Mouse (Mus musculus) kidney, postnatal 0 days (tissue): ENCODE results near the gene Kank4. TPM values are rescaled to one million over a fixed set of nuclear protein-coding genes. Genes with fewer than 3 reads are reported as not detected.

Source experiments
- ATAC-seq: fragments of 200-750 bp; cut with Nextera tagmentation; replicated peaks from 2 replicates; pipeline ENCODE4 v1.8.0; 2017; ENCODE audit warnings: low read depth, moderate number of reproducible peaks, moderate TSS enrichment, moderate library complexity; ENCODE audit not compliant: low FRiP score
- DNase-seq: peaks from one replicate; pipeline ENCODE4 v3.0.0-alpha.2; 2016; ENCODE audit warnings: low spot score
- H3K27ac ChIP-seq: fragments of 300-500 bp; sonication (generic); 2 replicates; pipeline ENCODE4 v1.5.1; 2014; ENCODE audit warnings: mild to moderate bottlenecking
- H3K27me3 ChIP-seq: fragments of 300-500 bp; sonication (generic); 2 replicates; pipeline ENCODE4 v1.6.1; 2014; ENCODE audit warnings: low read length, mixed read lengths; ENCODE audit not compliant: insufficient read depth
- H3K36me3 ChIP-seq: fragments of 300-500 bp; sonication (generic); 2 replicates; pipeline ENCODE4 v1.6.1; 2014; ENCODE audit warnings: low read length, mixed read lengths; ENCODE audit not compliant: insufficient read depth
- H3K4me1 ChIP-seq: fragments of 300-500 bp; sonication (generic); replicated peaks from 2 replicates; pipeline ENCODE4 v1.6.1; 2014; ENCODE audit warnings: antibody characterized with exemption, low read length, mixed read lengths; ENCODE audit not compliant: insufficient read depth
- H3K4me2 ChIP-seq: fragments of 300-500 bp; sonication (generic); 2 replicates; pipeline ENCODE4 v1.6.1; 2014; ENCODE audit warnings: mild to moderate bottlenecking, low read length, moderate library complexity, mixed read lengths
- H3K4me3 ChIP-seq: fragments of 300-500 bp; sonication (generic); replicated peaks from 2 replicates; pipeline ENCODE4 v1.5.1; 2014; ENCODE audit warnings: low read depth, low read length
- H3K9ac ChIP-seq: fragments of 300-500 bp; sonication (generic); 2 replicates; pipeline ENCODE4 v1.6.1; 2014; ENCODE audit warnings: low read depth, low read length
- H3K9me3 ChIP-seq: fragments of 300-500 bp; sonication (generic); replicated peaks from 2 replicates; pipeline ENCODE4 v1.6.1; 2016; ENCODE audit warnings: low read length, inconsistent platforms, mixed read lengths
- CTCF ChIP-seq: IDR thresholded peaks from 2 replicates; pipeline ENCODE4 v1.5.1; 2016; ENCODE audit warnings: antibody characterized with exemption, low read depth, mild to moderate bottlenecking, moderate library complexity
- WGBS: fragments of 180-500 bp; shearing (Covaris S2); extraction: QIAGEN DNeasy Blood & Tissue Kit; methylation state at CpG from one replicate; pipeline ENCODE4 v1.1.7; 2014; 5-methylcytosine and 5-hydroxymethylcytosine counted together
- polyA plus RNA-seq: library from polyadenylated mRNA; unstranded; fragments of >200 nt; fragmentation: Nextera tagmentation; extraction: Ambion mirVana; gene quantifications from 2 replicates; pipeline ENCODE4 v1.2.1, GENCODE M21; 2015

Kank4 gene
- polyA plus RNA-seq, 1 experiment from 2014 or later = 2.3 TPM

GRCm38 (mm10) chr4:98800824-98801223, 16.5 kb downstream of the Kank4 start:
- Histone ChIP-seq H3K27ac (no peak overlapping the region), H3K4me3 (no peak overlapping the region), H3K9ac (no peak overlapping the region), H3K4me1 (peaks cover 13% of the 10 kb centered on the region; the same call in 1 of the 2 replicates), H3K4me2 (no peak overlapping the region), H3K36me3 (no peaks in the 10 kb centered on the region), H3K27me3 (no peaks in the 10 kb centered on the region), H3K9me3 (no peaks in the 10 kb centered on the region)
- 70% methylated on average over 8 of the region's 8 CpGs for WGBS
- no peak for TF ChIP-seq CTCF
- ATAC-seq (no peak), DNase-seq (no peak)

GRCm38 (mm10) chr4:98796591-98797341, 20.6 kb downstream of the Kank4 start:
- no peak; the same call in 1 of the 2 replicates for ATAC-seq
- H3K4me3 ChIP-seq = no peak overlapping the region
- WGBS = 46% methylated on average over 11 of the region's 11 CpGs
- no peaks in the 10 kb centered on the region for H3K9me3 ChIP-seq
- H3K36me3 ChIP-seq = no peaks in the 10 kb centered on the region
- DNase-seq = peak; percentile 78
- peak overlapping the region; percentile 21; the same call in 1 of the 2 replicates for H3K4me2 ChIP-seq
- H3K4me1 ChIP-seq = no peaks in the 10 kb centered on the region
- H3K27me3 ChIP-seq = no peaks in the 10 kb centered on the region
- H3K27ac ChIP-seq = peak overlapping the region; percentile 68
- H3K9ac ChIP-seq = no peak overlapping the region
- TF ChIP-seq CTCF = no peak

- WGBS = 71% methylated on average over 2 of the region's 2 CpGs
- no peak overlapping the region for H3K9ac ChIP-seq
- H3K4me1 ChIP-seq = no peaks in the 10 kb centered on the region
- H3K4me2 ChIP-seq = no peak overlapping the region
- H3K9me3 ChIP-seq = no peaks in the 10 kb centered on the region
- no peaks in the 10 kb centered on the region for H3K27me3 ChIP-seq
- no peak overlapping the region for H3K27ac ChIP-seq
- no peak overlapping the region for H3K4me3 ChIP-seq
- no peaks in the 10 kb centered on the region for H3K36me3 ChIP-seq
- no peak for TF ChIP-seq CTCF
- ATAC-seq (no peak), DNase-seq (no peak)
Observed at GRCm38 (mm10) chr4:98795241-98795640, 22.1 kb downstream of the Kank4 start.

- no peak overlapping the region for H3K27ac ChIP-seq
- H3K9ac ChIP-seq = no peak overlapping the region
- H3K4me1 ChIP-seq = peaks cover 5% of the 10 kb centered on the region
- no peak for ATAC-seq
- H3K36me3 ChIP-seq = no peaks in the 10 kb centered on the region
- no peaks in the 10 kb centered on the region for H3K27me3 ChIP-seq
- no peak for DNase-seq
- H3K4me2 ChIP-seq = no peak overlapping the region
- H3K9me3 ChIP-seq = no peaks in the 10 kb centered on the region
- TF ChIP-seq CTCF = no peak
- H3K4me3 ChIP-seq = no peak overlapping the region
- 91% methylated on average over 9 of the region's 9 CpGs for WGBS
Observed at GRCm38 (mm10) chr4:98793486-98793885, 23.9 kb downstream of the Kank4 start.

- no peaks in the 10 kb centered on the region for H3K36me3 ChIP-seq
- H3K9ac ChIP-seq = no peak overlapping the region
- H3K27me3 ChIP-seq = no peaks in the 10 kb centered on the region
- DNase-seq = no peak
- no peaks in the 10 kb centered on the region for H3K9me3 ChIP-seq
- WGBS = 63% methylated on average over 1 of the region's 1 CpGs
- H3K4me1 ChIP-seq = peaks cover 5% of the 10 kb centered on the region
- TF ChIP-seq CTCF = no peak
- no peak overlapping the region for H3K4me3 ChIP-seq
- no peak for ATAC-seq
- H3K27ac ChIP-seq = no peak overlapping the region
- H3K4me2 ChIP-seq = no peak overlapping the region
Observed at GRCm38 (mm10) chr4:98790721-98791120, 26.6 kb downstream of the Kank4 start.

GRCm38 (mm10) chr4:98789861-98790311, 27.5 kb downstream of the Kank4 start:
- H3K36me3 ChIP-seq = no peaks in the 10 kb centered on the region
- peaks cover 5% of the 10 kb centered on the region for H3K4me1 ChIP-seq
- peak overlapping the region; percentile 45 for H3K4me2 ChIP-seq
- DNase-seq (peak; percentile 77), ATAC-seq (no peak; the same call in 1 of the 2 replicates)
- no peak overlapping the region for H3K9ac ChIP-seq
- peak overlapping the region; percentile 13; the same call in 1 of the 2 replicates for H3K4me3 ChIP-seq
- H3K9me3 ChIP-seq = no peaks in the 10 kb centered on the region
- 2% methylated on average over 10 of the region's 10 CpGs for WGBS
- H3K27ac ChIP-seq = peak overlapping the region; percentile 8; the same call in 1 of the 2 replicates
- no peaks in the 10 kb centered on the region for H3K27me3 ChIP-seq
- no peak for TF ChIP-seq CTCF
